ENCODE assay signal across 9 mouse cellular contexts in the genomic region with DNA sequence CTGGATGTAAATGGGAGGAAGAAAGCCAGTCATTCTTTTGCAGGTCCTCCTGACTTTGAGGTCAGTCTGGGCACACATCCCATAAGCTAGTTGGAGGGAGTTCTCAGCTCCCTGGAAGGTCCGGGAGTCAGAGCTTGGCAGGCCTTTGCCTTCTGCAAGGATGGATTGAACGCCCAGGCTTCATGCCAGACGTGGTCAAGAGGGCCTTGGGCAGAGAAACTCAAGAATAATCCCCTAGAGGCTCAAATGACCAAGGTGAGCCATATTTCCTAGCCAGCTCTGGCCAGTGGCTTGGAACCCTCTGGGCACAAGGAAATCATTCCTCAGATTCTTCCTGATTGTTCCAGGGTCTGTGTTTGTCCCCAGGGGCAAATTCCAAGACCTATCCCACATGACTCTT. TPM values are rescaled to one million over a fixed set of nuclear protein-coding genes. Genes with fewer than 3 reads are reported as not detected.
DNase-seq lines count a peak whose midpoint lies in the region; ATAC-seq and TF ChIP-seq lines count a peak whose summit lies in the region.
"Had no signal": no experiment of that assay in that cellular context is flagged by ENCODE, and none has a peak within 500 bp of the region (broad histone marks: within the 10 kb centered on the region; RNA-seq: fewer than 3 reads in every experiment).

No protein-coding gene starts in this region.

- no peak for DNase-seq in gastrocnemius, adult 2 months
- no peak for DNase-seq in gastrocnemius, postnatal 14 days
- peak; percentile 95 for DNase-seq in cerebellum, adult 9-10 months
- no peak for DNase-seq in midbrain, embryonic 14.5 days
- DNase-seq in B cell, adult 2 months, result no peak
- DNase-seq in layer of hippocampus, adult 18-20 months (ENCODE audit: low spot score in 2 of 2), result no peak
- DNase-seq in embryo, embryonic 9.5 days (ENCODE audit: extremely low spot score), result no peak

- peak overlapping the region; percentile 96 for H3K4me2 ChIP-seq in intestine, embryonic 16.5 days (ENCODE audit: low read depth, low read length)
- H3K4me2 ChIP-seq in midbrain, embryonic 14.5 days (ENCODE audit: low read length), result peak overlapping the region; percentile 100

- H3K27me3 ChIP-seq in intestine, embryonic 16.5 days (replicated peaks; ENCODE audit: control insufficient read depth, insufficient read depth, low read length), result peaks cover 5% of the 10 kb centered on the region; the same call in 1 of the 2 replicates
- H3K27me3 ChIP-seq in midbrain, embryonic 14.5 days (ENCODE audit: control insufficient read depth, insufficient read depth, low read length), result peaks cover 9% of the 10 kb centered on the region

- H3K4me3 ChIP-seq in gastrocnemius, adult 2 months, result peak overlapping the region; percentile 91
- H3K4me3 ChIP-seq in intestine, embryonic 16.5 days (ENCODE audit: low read length), result peak overlapping the region; percentile 93
- 0 out of 2 replicates have a peak overlapping the region, but pooled peaks have one; percentile 12 for H3K4me3 ChIP-seq in midbrain, embryonic 14.5 days (replicated peaks; ENCODE audit: low read depth, low read length)

- peaks cover 6% of the 10 kb centered on the region for H3K36me3 ChIP-seq in intestine, embryonic 16.5 days (ENCODE audit: control insufficient read depth, insufficient read depth, low read length)
- peaks cover 18% of the 10 kb centered on the region for H3K36me3 ChIP-seq in midbrain, embryonic 14.5 days (ENCODE audit: control insufficient read depth, insufficient read depth, low read length)

- no peak for TF ChIP-seq CTCF in gastrocnemius, adult 2 months (IDR thresholded peaks at IDR 0.05)

- intact Hi-C loops in gastrocnemius, adult 2 months (cut with DNase I), result no loop called here
- intact Hi-C loops in gastrocnemius, postnatal 14 days (cut with DNase I; ENCODE audit: low total_unique reads), result no loop called here

- no peak for ATAC-seq in intestine, embryonic 16.5 days
- no peak for ATAC-seq in midbrain, embryonic 14.5 days (ENCODE audit: low FRiP score, low TSS enrichment)

- H3K27ac ChIP-seq in gastrocnemius, adult 2 months, result peak overlapping the region; percentile 85
- H3K27ac ChIP-seq in intestine, embryonic 16.5 days (ENCODE audit: low read length), result peak overlapping the region; percentile 96
- no peak overlapping the region for H3K27ac ChIP-seq in midbrain, embryonic 14.5 days (replicated peaks; ENCODE audit: low read depth, low read length)
- H3K27ac ChIP-seq: macrophage had no signal

- 77% methylated on average over 3 of the region's 3 CpGs for WGBS in intestine, embryonic 16.5 days
- 73% methylated on average over 3 of the region's 3 CpGs for WGBS in midbrain, embryonic 14.5 days

- H3K4me1 ChIP-seq in intestine, embryonic 16.5 days (ENCODE audit: control insufficient read depth, insufficient read depth, low read length), result peaks cover 41% of the 10 kb centered on the region
- peaks cover 47% of the 10 kb centered on the region for H3K4me1 ChIP-seq in midbrain, embryonic 14.5 days (ENCODE audit: control insufficient read depth, insufficient read depth, low read length)

- H3K9me3 ChIP-seq in intestine, embryonic 16.5 days (ENCODE audit: control insufficient read depth, low read length), result no peaks in the 10 kb centered on the region
- H3K9me3 ChIP-seq in midbrain, embryonic 14.5 days (ENCODE audit: control insufficient read depth, low read length), result no peaks in the 10 kb centered on the region

- H3K9ac ChIP-seq in intestine, embryonic 16.5 days (ENCODE audit: low read depth, low read length), result peak overlapping the region; percentile 87
- H3K9ac ChIP-seq in midbrain, embryonic 14.5 days (replicated peaks; ENCODE audit: low read length), result no peak overlapping the region; the same call in 1 of the 2 replicates

RNA-seq across cellular contexts. Expression of a gene that starts 2.4 kb away (rescaled TPM):
- 1 to 10 TPM; 3.1 to 3.5 TPM for total RNA-seq in gastrocnemius, adult 2 months (2021)
- 1 to 10 TPM; 2.8 to 5.0 TPM for total RNA-seq in gastrocnemius, postnatal 14 days (2021)
- polyA plus RNA-seq in intestine, embryonic 16.5 days (2015; fragmentation: Nextera tagmentation; extraction: Ambion mirVana), result 31.7 and 38.6 TPM in 2 replicates
- 13.1 and 13.3 TPM in 2 replicates for polyA plus RNA-seq in midbrain, embryonic 14.5 days (2014; fragmentation: Nextera tagmentation; extraction: Ambion mirVana)
- total RNA-seq in layer of hippocampus, adult 18-20 months (2021), result 10 to 100 TPM; 21.2 to 23.1 TPM

RNA-seq across cellular contexts. Expression of a gene that starts 7.4 kb away (rescaled TPM):
- total RNA-seq in gastrocnemius, adult 2 months (2021), result 10 to 100 TPM; 28.0 to 35.5 TPM
- total RNA-seq in gastrocnemius, postnatal 14 days (2021), result 10 to 100 TPM; 28.9 to 34.2 TPM
- 176 and 200 TPM in 2 replicates for polyA plus RNA-seq in intestine, embryonic 16.5 days (2015; fragmentation: Nextera tagmentation; extraction: Ambion mirVana)
- 196 TPM in 2 replicates for polyA plus RNA-seq in midbrain, embryonic 14.5 days (2014; fragmentation: Nextera tagmentation; extraction: Ambion mirVana)
- 10 to 100 TPM; 62.5 to 66.2 TPM for total RNA-seq in layer of hippocampus, adult 18-20 months (2021)

RNA-seq across cellular contexts. Expression of a gene that starts 7.4 kb away (rescaled TPM):
- total RNA-seq in gastrocnemius, adult 2 months (2021), result 10 to 100 TPM; 29.7 to 32.3 TPM
- 10 to 100 TPM; 29.7 to 31.0 TPM for total RNA-seq in gastrocnemius, postnatal 14 days (2021)
- 91.4 and 97.3 TPM in 2 replicates for polyA plus RNA-seq in intestine, embryonic 16.5 days (2015; fragmentation: Nextera tagmentation; extraction: Ambion mirVana)
- polyA plus RNA-seq in midbrain, embryonic 14.5 days (2014; fragmentation: Nextera tagmentation; extraction: Ambion mirVana), result 112 and 117 TPM in 2 replicates
- total RNA-seq in layer of hippocampus, adult 18-20 months (2021), result 10 to 100 TPM; 79.8 to 84.4 TPM

RNA-seq across cellular contexts. Expression of a gene that starts 9.6 kb away (rescaled TPM):
- total RNA-seq in gastrocnemius, adult 2 months (2021), result 10 to 100 TPM; 11.4 to 12.6 TPM
- total RNA-seq in gastrocnemius, postnatal 14 days (2021), result 10 to 100 TPM; 13.5 to 13.6 TPM
- 22.3 and 23.1 TPM in 2 replicates for polyA plus RNA-seq in intestine, embryonic 16.5 days (2015; fragmentation: Nextera tagmentation; extraction: Ambion mirVana)
- polyA plus RNA-seq in midbrain, embryonic 14.5 days (2014; fragmentation: Nextera tagmentation; extraction: Ambion mirVana), result 11.3 and 12.9 TPM in 2 replicates
- 10 to 100 TPM; 35.7 to 38.8 TPM for total RNA-seq in layer of hippocampus, adult 18-20 months (2021)

RNA-seq across cellular contexts. Expression of a gene that starts 18.2 kb away (rescaled TPM):
- total RNA-seq in gastrocnemius, adult 2 months (2021), result 1 to 10 TPM in 1 of 2 experiments, under 1 TPM in 1; 0.86 to 1.2 TPM
- total RNA-seq in gastrocnemius, postnatal 14 days (2021), result 1 to 10 TPM in 1 of 2 experiments, not detected in 1; 1.5 TPM
- polyA plus RNA-seq in intestine, embryonic 16.5 days (2015; fragmentation: Nextera tagmentation; extraction: Ambion mirVana), result 7.3 and 9.3 TPM in 2 replicates
- polyA plus RNA-seq in midbrain, embryonic 14.5 days (2014; fragmentation: Nextera tagmentation; extraction: Ambion mirVana), result 3.7 and 5.1 TPM in 2 replicates
- total RNA-seq in layer of hippocampus, adult 18-20 months (2021), result 1 to 10 TPM; 3.8 to 3.9 TPM

Comparison
In these comparisons a context has a peak if more than half of its experiments do, and no peak if none do; other contexts are left out.
1. H3K4me3 ChIP-seq: peak in every context shown above with its lines; median percentile 93 in intestine, embryonic 16.5 days; 91 in gastrocnemius, adult 2 months; 12 in midbrain, embryonic 14.5 days.